In the genomic region with DNA sequence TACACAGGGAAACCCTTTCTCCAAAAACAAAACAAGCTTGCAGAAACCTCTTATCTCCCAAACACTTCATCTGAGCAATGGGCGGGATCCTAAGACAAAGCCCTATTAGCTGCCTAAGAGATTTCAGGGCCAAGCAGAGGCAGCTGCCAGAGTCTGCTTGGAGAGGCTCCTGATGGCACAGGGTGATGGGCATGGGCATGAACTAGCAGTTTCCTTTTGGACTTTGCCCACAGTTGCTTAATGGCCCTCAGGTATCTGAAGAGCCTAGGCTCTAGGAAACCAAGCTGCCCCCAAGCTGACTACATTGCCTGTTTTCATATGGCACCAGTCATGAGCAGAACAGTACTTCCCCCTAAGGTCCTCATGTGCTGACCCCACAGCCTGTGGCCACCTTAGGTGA, we compare ENCODE assay signal across 21 mouse cellular contexts. TPM values are rescaled to one million over a fixed set of nuclear protein-coding genes. Genes with fewer than 3 reads are reported as not detected.
DNase-seq lines count a peak whose midpoint lies in the region; ATAC-seq and TF ChIP-seq lines count a peak whose summit lies in the region.
"Had no signal": no experiment of that assay in that cellular context is flagged by ENCODE, and none has a peak within 500 bp of the region (broad histone marks: within the 10 kb centered on the region; RNA-seq: fewer than 3 reads in every experiment).

No protein-coding gene starts in this region.

- no peak for TF ChIP-seq POLR2A in small intestine, adult 2 months (IDR thresholded peaks at IDR 0.05; ENCODE audit: low read depth, low read length)

- no peaks in the 10 kb centered on the region for H3K9me3 ChIP-seq in kidney, embryonic 16.5 days (ENCODE audit: low read length)
- H3K9me3 ChIP-seq in forebrain, embryonic 15.5 days = no peaks in the 10 kb centered on the region
- H3K9me3 ChIP-seq: embryonic facial prominence, embryonic 15.5 days; forebrain, embryonic 12.5 days; heart, embryonic 12.5 days; hindbrain, embryonic 15.5 days had no signal

- 93% methylated on average over 1 of the region's 1 CpGs for WGBS in kidney, embryonic 16.5 days
- WGBS in small intestine, adult 2 months = 23% methylated on average over 1 of the region's 1 CpGs
- WGBS in forebrain, embryonic 15.5 days = 89% methylated on average over 1 of the region's 1 CpGs

- H3K4me3 ChIP-seq in kidney, embryonic 16.5 days (ENCODE audit: low read length) = no peak overlapping the region
- H3K4me3 ChIP-seq in small intestine, adult 2 months (ENCODE audit: low read depth, low read length) = peak overlapping the region; percentile 40; the same call in 1 of the 2 replicates
- H3K4me3 ChIP-seq in forebrain, embryonic 15.5 days = no peak overlapping the region
- H3K4me3 ChIP-seq: embryonic facial prominence, embryonic 15.5 days; erythroblast, embryonic 14.5 days; forebrain, embryonic 12.5 days; gastrocnemius, adult 2 months; heart, embryonic 12.5 days; hindbrain, embryonic 15.5 days had no signal

- ATAC-seq in kidney, embryonic 16.5 days (ENCODE audit: low FRiP score, low TSS enrichment) = no peak
- ATAC-seq in forebrain, embryonic 15.5 days (replicated peaks) = no peak
- ATAC-seq: forebrain, postnatal 0 days had no signal

- no peak for TF ChIP-seq CTCF in small intestine, adult 2 months (IDR thresholded peaks at IDR 0.05; ENCODE audit: extremely low read depth, insufficient read length, insufficient replicate concordance, low read depth, low read length)

- peak; percentile 60 to 67 for DNase-seq in kidney, adult 8-10 months
- DNase-seq in adipocyte (ENCODE audit: low spot score) = peak; percentile 44
- peak; percentile 57 for DNase-seq in fat pad, adult 2 months (ENCODE audit: extremely low read depth, low read depth, low spot score)
- no peak for DNase-seq in frontal cortex, postnatal 10 days (ENCODE audit: low spot score in 2 of 2)
- DNase-seq: adrenal gland, adult 8-10 months; adrenal gland, postnatal 36 days; cerebellum, adult 2 months; cerebellum, postnatal 14 days; embryo, embryonic 11 days; forebrain, postnatal 0 days; gastrocnemius, adult 2 months; gastrocnemius, postnatal 25 days; heart, postnatal 36 days had no signal

- H3K27ac ChIP-seq in kidney, embryonic 16.5 days (ENCODE audit: low read length) = no peak overlapping the region
- peak overlapping the region; percentile 99 for H3K27ac ChIP-seq in small intestine, adult 2 months (ENCODE audit: insufficient read depth, low read depth, low read length)
- no peak overlapping the region for H3K27ac ChIP-seq in forebrain, embryonic 15.5 days (replicated peaks)
- H3K27ac ChIP-seq: embryonic facial prominence, embryonic 15.5 days; forebrain, embryonic 12.5 days; gastrocnemius, adult 2 months; hindbrain, embryonic 15.5 days had no signal

- 0 out of 2 replicates have a peak, but pooled peaks cover 2% of the 10 kb centered on the region for H3K36me3 ChIP-seq in kidney, embryonic 16.5 days (ENCODE audit: insufficient read depth, low read length)
- peaks cover 19% of the 10 kb centered on the region for H3K36me3 ChIP-seq in small intestine, adult 2 months (ENCODE audit: control insufficient read depth, insufficient read depth, low read length)
- no peaks in the 10 kb centered on the region for H3K36me3 ChIP-seq in forebrain, embryonic 15.5 days
- H3K36me3 ChIP-seq: hindbrain, embryonic 15.5 days had no signal

- no peaks in the 10 kb centered on the region for H3K27me3 ChIP-seq in kidney, embryonic 16.5 days (ENCODE audit: insufficient read depth, low read length)
- H3K27me3 ChIP-seq in small intestine, adult 2 months (ENCODE audit: control insufficient read depth, insufficient read depth, low read length) = no peaks in the 10 kb centered on the region
- no peaks in the 10 kb centered on the region for H3K27me3 ChIP-seq in forebrain, embryonic 15.5 days
- H3K27me3 ChIP-seq: embryonic facial prominence, embryonic 15.5 days; forebrain, embryonic 12.5 days; heart, embryonic 12.5 days; hindbrain, embryonic 15.5 days had no signal

- no peak overlapping the region for H3K4me2 ChIP-seq in kidney, embryonic 16.5 days (replicated peaks; ENCODE audit: low read depth, low read length)
- no peak overlapping the region for H3K4me2 ChIP-seq in forebrain, embryonic 15.5 days (replicated peaks)
- H3K4me2 ChIP-seq: embryonic facial prominence, embryonic 15.5 days; forebrain, embryonic 12.5 days; heart, embryonic 12.5 days; hindbrain, embryonic 15.5 days had no signal

- H3K4me1 ChIP-seq in kidney, embryonic 16.5 days (ENCODE audit: insufficient read depth, low read length) = peaks cover 5% of the 10 kb centered on the region; the same call in 1 of the 2 replicates
- peaks cover 68% of the 10 kb centered on the region for H3K4me1 ChIP-seq in small intestine, adult 2 months (ENCODE audit: control insufficient read depth, insufficient read depth, insufficient read length, low read length)
- H3K4me1 ChIP-seq in forebrain, embryonic 15.5 days = no peaks in the 10 kb centered on the region
- H3K4me1 ChIP-seq: embryonic facial prominence, embryonic 15.5 days; forebrain, embryonic 12.5 days; hindbrain, embryonic 15.5 days had no signal

- H3K9ac ChIP-seq in kidney, embryonic 16.5 days (replicated peaks; ENCODE audit: low read length) = no peak overlapping the region
- no peak overlapping the region for H3K9ac ChIP-seq in forebrain, embryonic 15.5 days (replicated peaks)
- H3K9ac ChIP-seq: embryonic facial prominence, embryonic 15.5 days; forebrain, embryonic 12.5 days; forebrain, postnatal 0 days; heart, embryonic 12.5 days; hindbrain, embryonic 15.5 days had no signal

RNA-seq across cellular contexts. Expression of gene Degs2, which starts 7.9 kb away (rescaled TPM):
- polyA plus RNA-seq in kidney, embryonic 16.5 days (2015; fragmentation: Nextera tagmentation; extraction: Ambion mirVana) = 10.6 and 12.1 TPM in 2 replicates
- 211 and 406 TPM in 2 replicates for polyA plus RNA-seq in small intestine, adult 2 months (2012; rRNA removed)
- 2.0 and 3.7 TPM in 2 replicates for polyA plus RNA-seq in forebrain, embryonic 15.5 days (2015; fragmentation: Nextera tagmentation; extraction: Ambion mirVana)
- polyA plus RNA-seq: erythroblast, embryonic 14.5 days had no signal

Comparison
In these comparisons a context has a peak if more than half of its experiments do, and no peak if none do; other contexts are left out.
1. DNase-seq: peak in kidney, adult 8-10 months (2 of 2), adipocyte (single experiment) and fat pad, adult 2 months (single experiment); none in frontal cortex, postnatal 10 days (0 of 2).
2. RNA of gene Degs2, which starts 7.9 kb away (polyA plus RNA-seq): 211 to 406 TPM in small intestine, adult 2 months; 10.6 to 12.1 TPM in kidney, embryonic 16.5 days and 2.0 to 3.7 TPM in forebrain, embryonic 15.5 days; every median in the first group is over 10 times any median in the second.